Comparison of ENCODE assay signal across 8 mouse cellular contexts in genomic region chr7:136894106-136894986, GRCm38 (mm10). TPM values are rescaled to one million over a fixed set of nuclear protein-coding genes. Genes with fewer than 3 reads are reported as not detected.
DNase-seq lines count a peak whose midpoint lies in the region; ATAC-seq and TF ChIP-seq lines count a peak whose summit lies in the region.

Gene Mgmt, plus strand, starts transcription at chr7:136894614.

- peak; percentile 99 for ATAC-seq in forebrain, embryonic 13.5 days
- ATAC-seq in heart, postnatal 0 days (ENCODE audit: insufficient read depth, low read depth) = peak; percentile 98
- peak; percentile 99 for ATAC-seq in liver, embryonic 14.5 days (ENCODE audit: insufficient read depth)
- ATAC-seq in stomach, embryonic 15.5 days (ENCODE audit: insufficient read depth, low FRiP score, low read depth) = peak; percentile 100

- peaks cover 2 to 25% of the 10 kb centered on the region in 2 experiments; a peak in 3 of 4 replicates for H3K4me1 ChIP-seq in CH12.LX (ENCODE audit: control insufficient read depth in 1 of 2, insufficient read depth in 2 of 2)
- H3K4me1 ChIP-seq in forebrain, embryonic 13.5 days = peaks cover 5% of the 10 kb centered on the region; the same call in 1 of the 2 replicates
- peaks cover 9% of the 10 kb centered on the region; the same call in 1 of the 2 replicates for H3K4me1 ChIP-seq in heart, postnatal 0 days (ENCODE audit: control insufficient read depth, insufficient read depth)
- peaks cover 0 to 20% of the 10 kb centered on the region in 2 experiments; a peak in 3 of 4 replicates for H3K4me1 ChIP-seq in liver, embryonic 14.5 days (replicated peaks; ENCODE audit: control insufficient read depth in 2 of 2, insufficient read depth in 2 of 2, low read length in 1 of 2)
- peaks cover 8% of the 10 kb centered on the region for H3K4me1 ChIP-seq in stomach, embryonic 15.5 days

- dilution Hi-C loops in CH12.LX (cut with MboI; ENCODE audit: extremely low pct_ligation_motif_present, extremely low pct_unique_long_range_greater_than_20kb, low sequenced_read_pairs) = no loop called here

- peak; percentile 96 for DNase-seq in CH12.LX (ENCODE audit: extremely low read depth)
- peak; percentile 32 for DNase-seq in cerebellum, adult 11 months
- DNase-seq in heart, postnatal 0 days (ENCODE audit: low spot score) = peak; percentile 92
- peak; percentile 96 to 97 for DNase-seq in kidney, postnatal 36 days
- DNase-seq in liver, embryonic 14.5 days (ENCODE audit: low read depth in 3 of 3, low spot score in 3 of 3) = peak; percentile 77 to 80 (median 79)
- DNase-seq in neural tube, embryonic 10.5 days (ENCODE audit: extremely low spot score, low spot score) = peak; percentile 89

- H3K4me3 ChIP-seq in CH12.LX (replicated peaks in 1 of 3; ENCODE audit: low read depth in 2 of 3, low read length in 2 of 3, poor library complexity in 1 of 3) = peak within 1 kb of the TSS; percentile 70 to 78 (median 73)
- H3K4me3 ChIP-seq in forebrain, embryonic 13.5 days = peak within 1 kb of the TSS; percentile 29
- peak within 1 kb of the TSS; percentile 47 for H3K4me3 ChIP-seq in heart, postnatal 0 days (ENCODE audit: low read depth, low read length)
- H3K4me3 ChIP-seq in liver, embryonic 14.5 days (ENCODE audit: insufficient read depth in 1 of 2, low read depth in 2 of 2, low read length in 2 of 2) = peak within 1 kb of the TSS; percentile 42 to 66
- H3K4me3 ChIP-seq in stomach, embryonic 15.5 days (replicated peaks) = peak within 1 kb of the TSS; percentile 39

- peak; percentile 85 for TF ChIP-seq POLR2A in CH12.LX (IDR thresholded peaks at IDR 0.05; ENCODE audit: low read depth, low read length)

- no peaks in the 10 kb centered on the region for H3K36me3 ChIP-seq in CH12.LX (replicated peaks in 1 of 2; ENCODE audit: control insufficient read depth in 1 of 2, insufficient read depth in 1 of 2, low read length in 1 of 2)
- no peaks in the 10 kb centered on the region for H3K36me3 ChIP-seq in forebrain, embryonic 13.5 days (ENCODE audit: poor library complexity, severe bottlenecking)
- H3K36me3 ChIP-seq in heart, postnatal 0 days (replicated peaks; ENCODE audit: control insufficient read depth, insufficient read depth, low read length) = no peaks in the 10 kb centered on the region
- no peaks in the 10 kb centered on the region for H3K36me3 ChIP-seq in liver, embryonic 14.5 days (replicated peaks; ENCODE audit: control insufficient read depth, insufficient read depth, low read depth)
- H3K36me3 ChIP-seq in stomach, embryonic 15.5 days = no peaks in the 10 kb centered on the region

- no peak for TF ChIP-seq EP300 in CH12.LX (IDR thresholded peaks at IDR 0.05; ENCODE audit: low read length)
- TF ChIP-seq EP300 in heart, postnatal 0 days (IDR thresholded peaks at IDR 0.05; ENCODE audit: low read depth) = no peak
- TF ChIP-seq EP300 in liver, embryonic 14.5 days (IDR thresholded peaks at IDR 0.05; ENCODE audit: low read depth) = no peak

- H3K9me3 ChIP-seq in CH12.LX (replicated peaks; ENCODE audit: low read length) = no peaks in the 10 kb centered on the region
- H3K9me3 ChIP-seq in forebrain, embryonic 13.5 days (replicated peaks) = no peaks in the 10 kb centered on the region
- H3K9me3 ChIP-seq in heart, postnatal 0 days (replicated peaks; ENCODE audit: control insufficient read depth, low read length) = no peaks in the 10 kb centered on the region
- H3K9me3 ChIP-seq in liver, embryonic 14.5 days (ENCODE audit: control insufficient read depth, low read length) = no peaks in the 10 kb centered on the region
- H3K9me3 ChIP-seq in stomach, embryonic 15.5 days = no peaks in the 10 kb centered on the region

- H3K27ac ChIP-seq in CH12.LX (ENCODE audit: insufficient read depth, low read depth) = no peak within 1 kb of the TSS
- H3K27ac ChIP-seq in forebrain, embryonic 13.5 days = no peak within 1 kb of the TSS
- peak within 1 kb of the TSS; percentile 71 for H3K27ac ChIP-seq in heart, postnatal 0 days (ENCODE audit: low read depth)
- no peak within 1 kb of the TSS for H3K27ac ChIP-seq in liver, embryonic 14.5 days
- H3K27ac ChIP-seq in stomach, embryonic 15.5 days = peak within 1 kb of the TSS; percentile 32

- no peaks in the 10 kb centered on the region for H3K27me3 ChIP-seq in CH12.LX (replicated peaks)
- 0 out of 2 replicates have a peak, but pooled peaks cover 3% of the 10 kb centered on the region for H3K27me3 ChIP-seq in forebrain, embryonic 13.5 days
- no peaks in the 10 kb centered on the region for H3K27me3 ChIP-seq in heart, postnatal 0 days (ENCODE audit: control insufficient read depth, insufficient read depth, low read length)
- no peaks in the 10 kb centered on the region for H3K27me3 ChIP-seq in liver, embryonic 14.5 days (ENCODE audit: control insufficient read depth, insufficient read depth, low read length)
- H3K27me3 ChIP-seq in stomach, embryonic 15.5 days (replicated peaks) = no peaks in the 10 kb centered on the region

- in situ Hi-C loops in CH12.LX (cut with MboI; ENCODE audit: low pct_ligation_motif_present, low pct_unique_long_range_greater_than_20kb, low sequenced_read_pairs) = loop anchor here (25.0 kb wide), 1 partner anchor 543 kb away; the partner anchor contains the start of gene Glrx3

- no peak for TF ChIP-seq CTCF in CH12.LX (conservative IDR thresholded peaks at IDR 0.05 in 1 of 2, IDR thresholded peaks at IDR 0.05 in 1 of 2; ENCODE audit: low read depth in 2 of 2, low read length in 2 of 2)
- TF ChIP-seq CTCF in heart, postnatal 0 days (IDR thresholded peaks at IDR 0.05; ENCODE audit: low read depth) = no peak
- no peak for TF ChIP-seq CTCF in liver, embryonic 14.5 days (IDR thresholded peaks at IDR 0.05; ENCODE audit: low read depth)

- no peaks in the 10 kb centered on the region for H3K79me2 ChIP-seq in CH12.LX (replicated peaks; ENCODE audit: control insufficient read depth, extremely low read depth, insufficient read depth, poor library complexity, severe bottlenecking)

- peak within 1 kb of the TSS; percentile 93 for H3K9ac ChIP-seq in CH12.LX (ENCODE audit: insufficient read depth, low read depth)
- H3K9ac ChIP-seq in forebrain, embryonic 13.5 days = peak within 1 kb of the TSS; percentile 60
- peak within 1 kb of the TSS; percentile 56 for H3K9ac ChIP-seq in heart, postnatal 0 days (replicated peaks; ENCODE audit: low read depth, low read length)
- H3K9ac ChIP-seq in liver, embryonic 14.5 days (replicated peaks) = peak within 1 kb of the TSS; percentile 25; the same call in 1 of the 2 replicates
- H3K9ac ChIP-seq in stomach, embryonic 15.5 days = peak within 1 kb of the TSS; percentile 13; the same call in 1 of the 2 replicates

- WGBS in forebrain, embryonic 13.5 days = 11% methylated on average over 33 of the region's 33 CpGs
- 10% methylated on average over 32 of the region's 33 CpGs for WGBS in heart, postnatal 0 days
- 8% methylated on average over 33 of the region's 33 CpGs for WGBS in liver, embryonic 14.5 days (ENCODE audit: insufficient replicate concordance)
- 8% methylated on average over 33 of the region's 33 CpGs for WGBS in stomach, embryonic 15.5 days

- TF ChIP-seq RAD21 in CH12.LX (IDR thresholded peaks at IDR 0.05; ENCODE audit: low read depth, low read length) = no peak

- peak within 1 kb of the TSS; percentile 80 for H3K4me2 ChIP-seq in CH12.LX (ENCODE audit: insufficient read depth, low read depth, poor library complexity, severe bottlenecking)
- peak within 1 kb of the TSS; percentile 57 for H3K4me2 ChIP-seq in forebrain, embryonic 13.5 days
- peak within 1 kb of the TSS; percentile 69 for H3K4me2 ChIP-seq in heart, postnatal 0 days (ENCODE audit: low read depth, low read length)
- H3K4me2 ChIP-seq in liver, embryonic 14.5 days (ENCODE audit: low read depth) = peak within 1 kb of the TSS; percentile 56
- peak within 1 kb of the TSS; percentile 75 for H3K4me2 ChIP-seq in stomach, embryonic 15.5 days

TF ChIP-seq in CH12.LX, 34 proteins besides CTCF, POLR2A, EP300 and RAD21 (continues in another document):
- TF ChIP-seq MEF2A (IDR thresholded peaks at IDR 0.05; ENCODE audit: borderline replicate concordance, low read depth, low read length) = no peak
- TF ChIP-seq MAZ (IDR thresholded peaks at IDR 0.05; ENCODE audit: low read depth, low read length) = no peak
- TF ChIP-seq NELFE (IDR thresholded peaks at IDR 0.05; ENCODE audit: low read depth, low read length) = peak; percentile 80
- TF ChIP-seq MYC (IDR thresholded peaks at IDR 0.05; ENCODE audit: low read depth, low read length) = 0 out of 2 replicates have a peak, but pooled peaks have one; percentile 27
- no peak for TF ChIP-seq ZNF384 (IDR thresholded peaks at IDR 0.05; ENCODE audit: low read depth, low read length)
- peak; percentile 33; the same call in 1 of the 2 replicates for TF ChIP-seq TCF12 (IDR thresholded peaks at IDR 0.05; ENCODE audit: low read depth, low read length)
- peak; percentile 39 for TF ChIP-seq HCFC1 (IDR thresholded peaks at IDR 0.05; ENCODE audit: low read depth, low read length)
- TF ChIP-seq PAX5 (IDR thresholded peaks at IDR 0.05; ENCODE audit: low read length) = no peak
- TF ChIP-seq TBP (conservative IDR thresholded peaks at IDR 0.05; ENCODE audit: low read depth, low read length) = peak; percentile 65; the same call in 1 of the 2 replicates
- peak; percentile 55; the same call in 1 of the 2 replicates for TF ChIP-seq POLR2AphosphoS2 (IDR thresholded peaks at IDR 0.05; ENCODE audit: low read depth, low read length)
- TF ChIP-seq GABPA (IDR thresholded peaks at IDR 0.05; ENCODE audit: insufficient replicate concordance, low read depth, low read length) = no peak
- TF ChIP-seq ZMIZ1 (IDR thresholded peaks at IDR 0.05; ENCODE audit: low read depth, low read length) = peak; percentile 76; the same call in 1 of the 2 replicates
- peak; percentile 33; the same call in 1 of the 2 replicates for TF ChIP-seq MAX (IDR thresholded peaks at IDR 0.05; ENCODE audit: low read length)
- 0 out of 2 replicates have a peak, but pooled peaks have one; percentile 35 for TF ChIP-seq IRF4 (IDR thresholded peaks at IDR 0.05; ENCODE audit: low read depth, low read length)
- 0 out of 2 replicates have a peak, but pooled peaks have one; percentile 30 for TF ChIP-seq KAT2A (IDR thresholded peaks at IDR 0.05; ENCODE audit: insufficient replicate concordance, low read length)
- TF ChIP-seq ZKSCAN1 (IDR thresholded peaks at IDR 0.05; ENCODE audit: borderline replicate concordance, low read depth, low read length) = no peak

RNA-seq across cellular contexts. Expression of gene Mgmt, which starts in this region (rescaled TPM):
- total RNA-seq in CH12.LX (2012; rRNA removed) (5.7 and 8.5 TPM in 2 replicates), CH12.LX (2014; rRNA removed) (5.2 and 6.0 TPM in 2 replicates)
- polyA plus RNA-seq in CH12.LX (2012; ENCODE audit: insufficient read length, low read depth) = 10.8 and 11.8 TPM in 2 replicates
- polyA plus RNA-seq in forebrain, embryonic 13.5 days (2015; fragmentation: Nextera tagmentation; extraction: Ambion mirVana) = 1.6 and 1.9 TPM in 2 replicates
- total RNA-seq in heart, postnatal 0 days (2014; rRNA removed; ENCODE audit: low replicate concordance) = 3.6 and 6.4 TPM in 2 replicates
- polyA plus RNA-seq in heart, postnatal 0 days (2015; fragmentation: Nextera tagmentation; extraction: Ambion mirVana) = 5.4 and 7.0 TPM in 2 replicates
- polyA plus RNA-seq in liver, embryonic 14.5 days (2012; rRNA removed) = 1.3 and 1.4 TPM in 2 replicates
- 3.3 and 3.4 TPM in 2 replicates for polyA plus RNA-seq in liver, embryonic 14.5 days (2014; fragmentation: Nextera tagmentation; extraction: Ambion mirVana)
- 6.2 and 6.5 TPM in 2 replicates for polyA plus RNA-seq in stomach, embryonic 15.5 days (2015; fragmentation: Nextera tagmentation; extraction: Ambion mirVana)

Comparison
In these comparisons a context has a peak if more than half of its experiments do, and no peak if none do; other contexts are left out.
1. DNase-seq: peak in every context shown above with its lines; median percentile 96 in kidney, postnatal 36 days; 96 in CH12.LX; 92 in heart, postnatal 0 days; 89 in neural tube, embryonic 10.5 days; 79 in liver, embryonic 14.5 days; 32 in cerebellum, adult 11 months.
2. H3K27ac ChIP-seq: peak in heart, postnatal 0 days (single experiment) and stomach, embryonic 15.5 days (single experiment); none in CH12.LX (single experiment), forebrain, embryonic 13.5 days (single experiment) and liver, embryonic 14.5 days (single experiment).
3. H3K9ac ChIP-seq: peak in every context shown above with its lines; median percentile 93 in CH12.LX; 60 in forebrain, embryonic 13.5 days; 56 in heart, postnatal 0 days; 25 in liver, embryonic 14.5 days; 13 in stomach, embryonic 15.5 days.
4. Peak in every context shown above with its lines, with median percentiles within 50 percentile points of each other: H3K4me2 ChIP-seq, H3K4me3 ChIP-seq and ATAC-seq.